Mouse (Mus musculus) bone marrow, adult 2 months (tissue): Measurements from ENCODE around the gene B4galt5.

Source experiments
- CTCF ChIP-seq: fragments of 200-500 bp; IDR thresholded peaks from 2 replicates; pipeline ENCODE4 v1.5.1; 2011; ENCODE audit warnings: low read length, control low read depth; ENCODE audit not compliant: control insufficient read depth, insufficient read depth
- POLR2A ChIP-seq: fragments of 200-500 bp; IDR thresholded peaks from 2 replicates; pipeline ENCODE4 v1.6.1; 2011; ENCODE audit warnings: low read depth, mild to moderate bottlenecking, control low read depth, low read length, borderline replicate concordance; ENCODE audit not compliant: control insufficient read depth

DNA sequence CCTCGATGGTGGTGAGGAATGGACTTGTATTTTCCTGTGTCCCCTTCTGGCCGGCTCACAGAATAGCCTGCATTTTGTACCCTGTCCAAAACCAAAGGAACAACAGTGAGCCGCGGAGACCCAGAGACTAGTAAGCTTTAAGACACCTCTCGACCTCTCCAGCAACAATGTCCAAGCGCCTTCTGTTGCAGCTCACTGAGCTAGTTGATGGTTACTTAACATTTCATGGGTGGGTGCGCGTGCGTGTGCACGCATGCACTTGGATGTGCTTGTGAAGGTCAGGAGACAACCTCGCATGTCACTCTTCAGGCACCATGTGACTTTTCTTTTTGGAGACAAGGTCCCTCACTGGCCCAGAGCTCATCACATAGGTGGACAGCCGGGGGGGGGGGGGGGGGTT lies 47.0 kb downstream of the B4galt5 start:
- no peak for TF ChIP-seq POLR2A
- no peak for TF ChIP-seq CTCF
